Mouse (Mus musculus): ENCODE results near the gene Olfr988.
"Not testable (repeated sequence)": the region's sequence is repeated elsewhere in the genome, so short reads cannot be mapped to it uniquely, and the experiment has no call there.

Gene Olfr988

DNA sequence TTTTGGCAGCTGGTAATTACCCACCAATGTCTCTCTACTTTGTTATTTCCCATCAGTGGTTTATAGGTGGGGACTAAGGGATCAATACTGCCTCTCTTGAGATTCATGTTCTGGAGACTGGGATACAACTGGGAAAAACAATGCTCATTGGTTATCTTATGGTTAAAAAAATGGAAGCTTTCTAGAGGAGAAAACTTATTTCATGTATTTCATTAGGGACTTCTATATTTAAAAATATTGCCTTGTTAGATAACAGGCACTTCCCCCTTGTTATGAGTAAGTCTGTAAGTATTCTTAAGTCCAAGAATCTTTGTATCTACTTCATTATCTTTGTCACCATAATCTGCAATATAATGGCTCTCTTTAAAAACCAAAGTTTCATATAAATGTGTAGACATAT is at the start of gene Olfr988:
TSS of gene Olfr988 (minus strand) at position 101 of the 400 bp plus-strand sequence.
- not testable (repeated sequence) for DNase-seq

DNA sequence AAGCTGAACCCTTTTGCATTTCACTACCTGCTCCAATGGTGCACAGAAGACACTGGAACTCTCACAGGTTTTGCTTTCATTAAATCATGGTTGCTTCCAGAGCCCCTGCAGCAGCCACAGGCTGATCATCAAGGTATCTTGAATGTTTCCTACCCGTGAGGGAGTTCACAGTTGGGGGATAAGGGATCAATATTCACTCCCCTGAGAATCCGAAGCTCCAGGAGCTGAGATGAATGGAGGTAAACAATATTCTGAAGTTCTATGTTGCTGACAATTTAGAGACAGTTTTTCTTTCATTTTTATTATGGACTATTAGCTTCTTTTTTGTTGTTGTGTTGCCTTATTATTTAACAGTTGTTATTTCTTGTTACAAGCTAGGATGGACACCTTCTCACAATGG is 46.3 kb upstream of the Olfr988 start, which contains the start of gene Olfr992:
TSS of gene Olfr992 (minus strand) at position 101 of the 400 bp plus-strand sequence.
- no peak for DNase-seq

DNA sequence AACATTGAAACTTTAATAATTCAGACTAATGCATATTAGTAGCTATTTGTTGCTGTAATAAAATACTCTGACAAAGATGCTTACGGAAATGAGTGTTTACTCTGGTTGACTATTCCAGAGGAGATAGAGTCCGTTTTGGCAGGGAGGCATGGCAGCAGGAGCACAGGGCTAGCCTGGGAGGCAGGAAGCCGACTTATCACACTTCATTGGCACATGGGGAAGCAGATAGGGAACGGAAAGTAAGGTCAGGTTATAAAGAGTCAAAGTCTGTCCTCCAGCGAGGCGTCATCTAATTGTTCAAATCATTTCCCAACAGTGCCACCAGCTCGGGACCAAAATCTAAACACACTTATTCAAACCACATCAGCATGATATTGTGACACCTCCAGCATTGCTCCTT is 23.1 kb downstream of the Olfr988 start:
- no peak for DNase-seq

DNA sequence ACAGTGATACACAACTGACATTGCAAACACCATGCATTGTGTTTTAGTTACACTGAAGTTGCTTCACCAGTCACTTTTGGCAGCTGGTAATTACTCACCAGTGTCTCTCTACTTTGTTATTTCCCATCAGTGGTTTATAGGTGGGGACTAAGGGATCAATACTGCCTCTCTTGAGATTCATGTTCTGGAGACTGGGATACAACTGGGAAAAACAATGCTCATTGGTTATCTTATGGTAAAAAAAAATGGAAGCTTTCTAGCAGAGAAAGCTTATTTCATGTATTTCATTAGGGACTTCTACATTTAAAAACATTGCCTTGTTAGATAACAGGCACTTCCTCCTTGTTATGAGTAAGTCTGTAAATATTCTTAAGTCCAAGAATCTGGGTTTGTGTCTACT is 23.8 kb downstream of the Olfr988 start, which contains the start of gene Olfr987:
TSS of gene Olfr987 (minus strand) at position 101 of the 400 bp plus-strand sequence.
- DNase-seq, result not testable (repeated sequence)

DNA sequence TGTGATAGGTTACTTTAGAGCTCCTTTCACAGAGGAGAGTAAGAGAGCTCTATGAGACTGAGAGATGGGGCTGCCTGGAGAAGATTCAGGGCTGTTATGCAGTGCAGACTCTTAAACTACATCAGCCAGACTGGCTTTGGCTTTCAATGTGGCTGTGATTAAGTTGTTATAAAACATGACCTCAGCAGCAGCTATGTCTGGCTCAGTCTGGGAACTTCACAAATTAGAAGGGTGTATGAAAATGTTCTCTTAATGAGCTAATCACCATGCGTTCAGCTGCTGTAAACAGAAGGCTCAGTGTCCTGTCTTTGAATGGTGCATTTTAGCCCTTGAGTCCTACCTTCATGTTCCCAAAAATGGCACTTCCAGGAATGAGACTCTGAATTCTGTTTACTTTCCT is 43.9 kb downstream of the Olfr988 start:
- no peak for DNase-seq

Data from kidney, adult 11 months (tissue).